Mouse (Mus musculus) retina, embryonic 14.5 days (tissue): ENCODE measurements around the gene Kiss1r.

Source experiments
- DNase-seq: peaks from one replicate; pipeline ENCODE4 v3.0.0-alpha.2; 2015; ENCODE audit warnings: low spot score

The Kiss1r gene

DNA sequence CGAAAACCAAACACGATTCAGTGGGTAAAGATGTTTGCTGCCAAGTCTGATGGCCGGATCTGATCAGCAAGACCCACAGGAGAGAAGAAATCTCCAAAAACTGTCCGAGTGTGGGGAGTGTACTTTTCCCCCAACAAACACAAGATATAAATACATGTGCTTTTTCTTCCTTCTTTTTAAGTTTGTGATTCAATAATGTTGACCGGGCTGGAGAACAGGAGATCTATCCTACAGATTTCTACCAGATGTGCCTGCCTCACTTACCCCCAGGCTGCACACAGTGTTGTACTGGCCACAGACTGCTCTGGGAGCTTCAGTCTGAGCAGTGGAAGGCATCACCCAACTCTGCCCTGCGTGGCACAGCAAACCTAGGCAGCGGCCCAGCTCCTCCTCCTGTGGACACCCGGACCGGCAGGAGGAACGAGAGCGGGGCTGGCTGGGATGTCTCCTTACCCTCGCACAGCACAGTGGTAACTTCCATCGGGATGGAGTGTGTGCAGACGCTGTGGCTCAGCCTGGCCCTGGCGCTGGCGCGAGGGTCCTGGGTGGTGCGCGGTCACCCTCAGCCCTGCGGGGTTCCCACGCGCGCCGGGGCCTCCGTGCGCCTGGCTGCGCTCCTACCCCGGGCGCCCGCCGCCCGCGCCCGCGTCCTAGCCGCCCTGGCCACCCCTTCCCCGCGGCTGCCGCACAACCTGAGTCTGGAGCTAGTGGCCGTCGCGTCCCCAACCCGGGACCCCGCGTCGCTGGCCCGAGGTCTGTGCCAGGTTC, 53.8 kb downstream of the Kiss1r start, which contains the start of gene Grin3b:
Gene Grin3b (plus strand): TSS at position 301 of the 768 bp plus-strand sequence.
- no peak for DNase-seq

DNA sequence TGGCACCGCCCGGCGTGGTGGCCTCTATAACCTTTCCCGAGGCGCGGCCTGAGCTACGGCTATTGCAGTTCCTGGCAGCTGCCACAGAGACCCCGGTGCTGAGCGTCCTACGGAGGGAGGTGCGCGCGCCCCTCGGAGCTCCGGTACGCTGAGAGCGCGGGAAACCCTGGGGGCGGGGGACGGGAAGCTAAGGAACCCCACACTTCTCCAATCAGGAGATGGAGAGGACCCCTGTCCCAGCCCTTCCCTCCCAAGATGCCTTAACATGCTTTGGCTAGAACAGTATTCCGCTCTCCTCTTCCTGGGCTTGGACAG, 54.4 kb downstream of the Kiss1r start:
- peak; percentile 29 for DNase-seq
